Mouse (Mus musculus): ENCODE results near the gene Nwd1. TPM values are rescaled to one million over a fixed set of nuclear protein-coding genes. Genes with fewer than 3 reads are reported as not detected.

The Nwd1 gene
- 0.38 and 0.40 TPM in 2 replicates for polyA plus RNA-seq (2015; fragmentation: Nextera tagmentation; extraction: Ambion mirVana)

GRCm38 (mm10) chr8:72646060-72646767 is at the start of gene Nwd1:
TSS of gene Nwd1 (plus strand) at chr8:72646711.
- peak within 1 kb of the TSS; percentile 28 for H3K4me3 ChIP-seq (ENCODE audit: low read length)

GRCm38 (mm10) chr8:72642885-72643284 is 3.6 kb upstream of the Nwd1 start:
- 88% methylated on average over 1 of the region's 1 CpGs for WGBS
- H3K36me3 ChIP-seq (ENCODE audit: control insufficient read depth, insufficient read depth), result no peaks in the 10 kb centered on the region
- H3K27ac ChIP-seq (ENCODE audit: low read length), result no peak overlapping the region
- no peak overlapping the region for H3K4me3 ChIP-seq (ENCODE audit: low read length)
- ATAC-seq (replicated peaks; ENCODE audit: extremely low read depth, insufficient read depth, low FRiP score), result no peak
- no peak overlapping the region for H3K4me2 ChIP-seq (ENCODE audit: low read depth, low read length)
- H3K9me3 ChIP-seq (replicated peaks; ENCODE audit: control insufficient read depth, low read length), result no peaks in the 10 kb centered on the region
- H3K9ac ChIP-seq (ENCODE audit: low read length), result no peak overlapping the region
- H3K4me1 ChIP-seq (ENCODE audit: control insufficient read depth, insufficient read depth, low read length), result peaks cover 19% of the 10 kb centered on the region
- H3K27me3 ChIP-seq (ENCODE audit: control insufficient read depth, insufficient read depth, low read length), result no peaks in the 10 kb centered on the region

More at GRCm38 (mm10) chr8:72646060-72646767, at the start of gene Nwd1:
- Histone ChIP-seq H3K36me3 (ENCODE audit: control insufficient read depth, insufficient read depth) (no peaks in the 10 kb centered on the region), H3K9ac (ENCODE audit: low read length) (peak within 1 kb of the TSS; percentile 67), H3K4me2 (ENCODE audit: low read depth, low read length) (peak within 1 kb of the TSS; percentile 55), H3K27me3 (ENCODE audit: control insufficient read depth, insufficient read depth, low read length) (no peaks in the 10 kb centered on the region), H3K4me1 (ENCODE audit: control insufficient read depth, insufficient read depth, low read length) (peaks cover 19% of the 10 kb centered on the region), H3K9me3 (replicated peaks; ENCODE audit: control insufficient read depth, low read length) (no peaks in the 10 kb centered on the region), H3K27ac (ENCODE audit: low read length) (peak within 1 kb of the TSS; percentile 87)
- WGBS, result 22% methylated on average over 11 of the region's 11 CpGs
- ATAC-seq (replicated peaks; ENCODE audit: extremely low read depth, insufficient read depth, low FRiP score), result peak; percentile 94

- Histone ChIP-seq H3K36me3 (ENCODE audit: control insufficient read depth, insufficient read depth) (no peaks in the 10 kb centered on the region), H3K9me3 (replicated peaks; ENCODE audit: control insufficient read depth, low read length) (no peaks in the 10 kb centered on the region)
- 58% methylated on average over 4 of the region's 4 CpGs for WGBS
These were observed 1.9 kb upstream of the Nwd1 start for GRCm38 (mm10) chr8:72644601-72645000.

GRCm38 (mm10) chr8:72646768-72647143 is 245 bp downstream of the Nwd1 start:
- H3K9me3 ChIP-seq (replicated peaks; ENCODE audit: control insufficient read depth, low read length), result no peaks in the 10 kb centered on the region
- no peaks in the 10 kb centered on the region for H3K36me3 ChIP-seq (ENCODE audit: control insufficient read depth, insufficient read depth)
- H3K4me2 ChIP-seq (ENCODE audit: low read depth, low read length), result peak overlapping the region; percentile 55
- H3K4me3 ChIP-seq (ENCODE audit: low read length), result peak overlapping the region; percentile 28
- 61% methylated on average over 5 of the region's 5 CpGs for WGBS
- H3K27me3 ChIP-seq (ENCODE audit: control insufficient read depth, insufficient read depth, low read length), result no peaks in the 10 kb centered on the region
- H3K27ac ChIP-seq (ENCODE audit: low read length), result peak overlapping the region; percentile 87
- ATAC-seq (replicated peaks; ENCODE audit: extremely low read depth, insufficient read depth, low FRiP score), result no peak
- peaks cover 19% of the 10 kb centered on the region for H3K4me1 ChIP-seq (ENCODE audit: control insufficient read depth, insufficient read depth, low read length)
- peak overlapping the region; percentile 67 for H3K9ac ChIP-seq (ENCODE audit: low read length)

More at GRCm38 (mm10) chr8:72644601-72645000, 1.9 kb upstream of the Nwd1 start:
- Histone ChIP-seq H3K27me3 (ENCODE audit: control insufficient read depth, insufficient read depth, low read length) (no peaks in the 10 kb centered on the region), H3K9ac (ENCODE audit: low read length) (no peak overlapping the region), H3K27ac (ENCODE audit: low read length) (no peak overlapping the region), H3K4me1 (ENCODE audit: control insufficient read depth, insufficient read depth, low read length) (peaks cover 19% of the 10 kb centered on the region), H3K4me3 (ENCODE audit: low read length) (no peak overlapping the region), H3K4me2 (ENCODE audit: low read depth, low read length) (no peak overlapping the region)
- ATAC-seq (replicated peaks; ENCODE audit: extremely low read depth, insufficient read depth, low FRiP score), result no peak

GRCm38 (mm10) chr8:72650697-72651096 is 4.2 kb downstream of the Nwd1 start:
- Histone ChIP-seq H3K9ac (ENCODE audit: low read length) (no peak overlapping the region), H3K27me3 (ENCODE audit: control insufficient read depth, insufficient read depth, low read length) (no peaks in the 10 kb centered on the region), H3K27ac (ENCODE audit: low read length) (no peak overlapping the region), H3K4me3 (ENCODE audit: low read length) (no peak overlapping the region), H3K9me3 (replicated peaks; ENCODE audit: control insufficient read depth, low read length) (no peaks in the 10 kb centered on the region), H3K36me3 (ENCODE audit: control insufficient read depth, insufficient read depth) (no peaks in the 10 kb centered on the region), H3K4me1 (ENCODE audit: control insufficient read depth, insufficient read depth, low read length) (peaks cover 20% of the 10 kb centered on the region), H3K4me2 (ENCODE audit: low read depth, low read length) (no peak overlapping the region)
- no peak for ATAC-seq (replicated peaks; ENCODE audit: extremely low read depth, insufficient read depth, low FRiP score)
- WGBS, result 85% methylated on average over 2 of the region's 2 CpGs

GRCm38 (mm10) chr8:72654565-72655521 is 8.3 kb downstream of the Nwd1 start:
- H3K4me1 ChIP-seq (ENCODE audit: control insufficient read depth, insufficient read depth, low read length), result peaks cover 6% of the 10 kb centered on the region
- no peaks in the 10 kb centered on the region for H3K36me3 ChIP-seq (ENCODE audit: control insufficient read depth, insufficient read depth)
- ATAC-seq (replicated peaks; ENCODE audit: extremely low read depth, insufficient read depth, low FRiP score), result peak; percentile 63
- no peak overlapping the region for H3K9ac ChIP-seq (ENCODE audit: low read length)
- H3K4me2 ChIP-seq (ENCODE audit: low read depth, low read length), result no peak overlapping the region
- no peak overlapping the region for H3K4me3 ChIP-seq (ENCODE audit: low read length)
- WGBS, result 19% methylated on average over 13 of the region's 13 CpGs
- no peaks in the 10 kb centered on the region for H3K27me3 ChIP-seq (ENCODE audit: control insufficient read depth, insufficient read depth, low read length)
- H3K27ac ChIP-seq (ENCODE audit: low read length), result peak overlapping the region; percentile 15; the same call in 1 of the 2 replicates
- no peaks in the 10 kb centered on the region for H3K9me3 ChIP-seq (replicated peaks; ENCODE audit: control insufficient read depth, low read length)

- no peaks in the 10 kb centered on the region for H3K9me3 ChIP-seq (replicated peaks; ENCODE audit: control insufficient read depth, low read length)
- peaks cover 6% of the 10 kb centered on the region for H3K4me1 ChIP-seq (ENCODE audit: control insufficient read depth, insufficient read depth, low read length)
- no peak overlapping the region for H3K27ac ChIP-seq (ENCODE audit: low read length)
- WGBS, result 60% methylated on average over 3 of the region's 3 CpGs
- H3K36me3 ChIP-seq (ENCODE audit: control insufficient read depth, insufficient read depth), result no peaks in the 10 kb centered on the region
- H3K4me2 ChIP-seq (ENCODE audit: low read depth, low read length), result no peak overlapping the region
- H3K27me3 ChIP-seq (ENCODE audit: control insufficient read depth, insufficient read depth, low read length), result no peaks in the 10 kb centered on the region
- H3K9ac ChIP-seq (ENCODE audit: low read length), result no peak overlapping the region
- no peak overlapping the region for H3K4me3 ChIP-seq (ENCODE audit: low read length)
- no peak for ATAC-seq (replicated peaks; ENCODE audit: extremely low read depth, insufficient read depth, low FRiP score)
These were observed 9.0 kb downstream of the Nwd1 start for GRCm38 (mm10) chr8:72655522-72655912.

- H3K27me3 ChIP-seq (ENCODE audit: control insufficient read depth, insufficient read depth, low read length), result no peaks in the 10 kb centered on the region
- peaks cover 5% of the 10 kb centered on the region for H3K4me1 ChIP-seq (ENCODE audit: control insufficient read depth, insufficient read depth, low read length)
- H3K9ac ChIP-seq (ENCODE audit: low read length), result no peak overlapping the region
- no peak for ATAC-seq (replicated peaks; ENCODE audit: extremely low read depth, insufficient read depth, low FRiP score)
- no peak overlapping the region for H3K4me2 ChIP-seq (ENCODE audit: low read depth, low read length)
- no peaks in the 10 kb centered on the region for H3K36me3 ChIP-seq (ENCODE audit: control insufficient read depth, insufficient read depth)
- H3K4me3 ChIP-seq (ENCODE audit: low read length), result no peak overlapping the region
- no peak overlapping the region for H3K27ac ChIP-seq (ENCODE audit: low read length)
- WGBS, result 93% methylated on average over 2 of the region's 2 CpGs
- no peaks in the 10 kb centered on the region for H3K9me3 ChIP-seq (replicated peaks; ENCODE audit: control insufficient read depth, low read length)
These were observed 13.5 kb downstream of the Nwd1 start for GRCm38 (mm10) chr8:72659967-72660366.
